Mouse (Mus musculus): ENCODE data around the gene Plxdc1.

DNA sequence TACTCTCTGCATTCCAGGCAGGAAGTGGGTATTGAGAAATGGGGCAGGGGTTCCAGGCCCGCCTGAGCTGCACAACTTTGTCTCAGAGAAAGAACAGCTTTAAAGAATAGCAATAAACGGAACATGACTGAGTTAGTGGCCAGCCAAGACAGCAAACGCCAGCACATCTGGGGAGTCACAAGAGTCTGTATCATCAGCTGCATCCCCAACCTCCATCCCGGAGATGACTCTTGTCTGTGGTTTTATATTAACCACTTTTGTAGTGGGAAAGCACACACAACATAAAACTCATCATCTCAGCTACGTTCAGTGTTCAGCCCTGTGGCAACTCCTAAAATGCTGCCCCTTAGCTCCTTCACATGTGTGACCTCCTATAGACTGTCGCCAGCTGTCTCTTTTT, 84.4 kb downstream of the Plxdc1 start:
- no peak for TF ChIP-seq CTCF (IDR thresholded peaks at IDR 0.05; ENCODE audit: low read depth, low read length)
- no peak for TF ChIP-seq POLR2A (IDR thresholded peaks at IDR 0.05; ENCODE audit: extremely low read depth, insufficient read depth, low read length)

All from liver, adult 2 months (tissue).